Mouse (Mus musculus) MEL (cell line): ENCODE measurements around the gene Engase. TPM values are rescaled to one million over a fixed set of nuclear protein-coding genes. Genes with fewer than 3 reads are reported as not detected.

Source experiments
- DNase-seq: peaks from one replicate; pipeline ENCODE4 v3.0.0; 2011; ENCODE audit warnings: low read depth, low spot score
- H3K27ac ChIP-seq: 2 replicates; pipeline ENCODE4 v1.5.1; 2012; ENCODE audit warnings: low read depth, mild to moderate bottlenecking, control low read depth, low read length, moderate library complexity; ENCODE audit not compliant: control insufficient read depth
- H3K27me3 ChIP-seq, 2 experiments: fragments of 150-350 bp in 1 of 2; sonication (generic) in 1 of 2; 2 replicates each; pipeline ENCODE4 v1.6.1; 2012; ENCODE audit warnings: low read length in 2 of 2, mild to moderate bottlenecking in 2 of 2, improper control_type of control experiment in 1 of 2, moderate library complexity in 1 of 2; ENCODE audit not compliant: insufficient read depth in 2 of 2, control insufficient read depth in 1 of 2
- H3K36me3 ChIP-seq, 2 experiments: 2 replicates each; pipeline ENCODE4 v1.6.1; 2012 to 2014; ENCODE audit warnings: low read length in 2 of 2, improper control_type of control experiment in 1 of 2, inconsistent platforms in 1 of 2, mild to moderate bottlenecking in 1 of 2; ENCODE audit not compliant: insufficient read depth in 2 of 2, control insufficient read depth in 1 of 2
- H3K4me1 ChIP-seq, 2 experiments: fragments of 150-350 bp in 1 of 2; sonication (generic) in 1 of 2; 2 replicates each; pipeline ENCODE4 v1.6.1; 2012; ENCODE audit warnings: low read length in 2 of 2, improper control_type of control experiment in 1 of 2, mild to moderate bottlenecking in 1 of 2; ENCODE audit not compliant: insufficient read depth in 2 of 2, control insufficient read depth in 1 of 2
- H3K4me3 ChIP-seq, 2 experiments: fragments of 150-350 bp in 1 of 2; sonication (generic) in 1 of 2; 2 replicates each; pipeline ENCODE4 v1.5.1; 2012; ENCODE audit warnings: low read depth in 2 of 2, low read length in 2 of 2, mild to moderate bottlenecking in 2 of 2, moderate library complexity in 2 of 2, control low read depth in 1 of 2, improper control_type of control experiment in 1 of 2; ENCODE audit not compliant: control insufficient read depth in 1 of 2, insufficient read depth in 1 of 2
- H3K79me2 ChIP-seq: 2 replicates; pipeline ENCODE4 v1.6.1; 2012; ENCODE audit warnings: mild to moderate bottlenecking, low read length, moderate library complexity; ENCODE audit not compliant: control insufficient read depth, poor library complexity, insufficient read depth
- H3K9ac ChIP-seq: 2 replicates; pipeline ENCODE4 v1.6.1; 2012; ENCODE audit warnings: low read depth, mild to moderate bottlenecking, control low read depth, low read length, moderate library complexity; ENCODE audit not compliant: control insufficient read depth, poor library complexity, severe bottlenecking
- H3K9me3 ChIP-seq: fragments of 150-350 bp; sonication (generic); replicated peaks from 2 replicates; pipeline ENCODE4 v1.6.1; 2012; ENCODE audit warnings: mild to moderate bottlenecking, low read length, improper control_type of control experiment, moderate library complexity; ENCODE audit not compliant: insufficient read depth
- BHLHE40 ChIP-seq: IDR thresholded peaks from 2 replicates; pipeline ENCODE4 v1.6.1; 2012; ENCODE audit warnings: low read depth, mild to moderate bottlenecking, inconsistent platforms, low read length, improper control_type of control experiment, borderline replicate concordance
- CHD2 ChIP-seq: IDR thresholded peaks from 2 replicates; pipeline ENCODE4 v1.6.1; 2011; ENCODE audit warnings: low read length, improper control_type of control experiment
- CTCF ChIP-seq, 3 experiments: IDR thresholded peaks in 2 of 3; conservative IDR thresholded peaks in 1 of 3; 2 replicates each; pipeline ENCODE4 v1.5.1; 2011 to 2012; ENCODE audit warnings: low read length in 3 of 3, low read depth in 2 of 3, mild to moderate bottlenecking in 2 of 3, improper control_type of control experiment in 1 of 3, inconsistent platforms in 1 of 3, mixed read lengths in 1 of 3, moderate library complexity in 1 of 3; ENCODE audit not compliant: control insufficient read depth in 1 of 3, insufficient read depth in 1 of 3, poor library complexity in 1 of 3, severe bottlenecking in 1 of 3
- KAT2A ChIP-seq: conservative IDR thresholded peaks from 2 replicates; pipeline ENCODE4 v1.6.1; 2012; ENCODE audit warnings: low read depth, low read length, improper control_type of control experiment, inconsistent platforms
- MAFK ChIP-seq: IDR thresholded peaks from 2 replicates; pipeline ENCODE4 v1.6.1; 2011; ENCODE audit warnings: low read depth, mild to moderate bottlenecking, low read length, improper control_type of control experiment, borderline replicate concordance
- MAZ ChIP-seq: IDR thresholded peaks from 2 replicates; pipeline ENCODE4 v1.6.1; 2012; ENCODE audit warnings: low read depth, mild to moderate bottlenecking, inconsistent platforms, low read length, improper control_type of control experiment
- MYB ChIP-seq: IDR thresholded peaks from 2 replicates; pipeline ENCODE4 v1.6.1; 2011; ENCODE audit warnings: mild to moderate bottlenecking, low read depth, low read length, improper control_type of control experiment
- NELFE ChIP-seq: IDR thresholded peaks from 2 replicates; pipeline ENCODE4 v1.6.1; 2011; ENCODE audit warnings: low read depth, low read length, improper control_type of control experiment
- NRF1 ChIP-seq: IDR thresholded peaks from 2 replicates; pipeline ENCODE4 v1.6.1; 2014; ENCODE audit warnings: low read depth, mild to moderate bottlenecking, inconsistent platforms, low read length, improper control_type of control experiment, moderate library complexity; ENCODE audit not compliant: poor library complexity, insufficient read depth, severe bottlenecking
- POLR2AphosphoS2 ChIP-seq: IDR thresholded peaks from 2 replicates; pipeline ENCODE4 v1.6.1; 2011; ENCODE audit warnings: low read length, improper control_type of control experiment
- RAD21 ChIP-seq: IDR thresholded peaks from 2 replicates; pipeline ENCODE4 v1.6.1; 2011; ENCODE audit warnings: mild to moderate bottlenecking, low read depth, low read length, improper control_type of control experiment
- RCOR1 ChIP-seq: IDR thresholded peaks from 2 replicates; pipeline ENCODE4 v1.6.1; 2012; ENCODE audit warnings: low read depth, mild to moderate bottlenecking, inconsistent platforms, low read length, improper control_type of control experiment
- SMC3 ChIP-seq: IDR thresholded peaks from 2 replicates; pipeline ENCODE4 v1.6.1; 2011; ENCODE audit warnings: low read depth, low read length, improper control_type of control experiment
- TBP ChIP-seq: IDR thresholded peaks from 2 replicates; pipeline ENCODE4 v1.8.0; 2011; ENCODE audit warnings: low read depth, low read length, improper control_type of control experiment
- USF2 ChIP-seq, 2 experiments: IDR thresholded peaks; 2 replicates each; pipeline ENCODE4 v1.6.1; 2011 to 2012; ENCODE audit warnings: improper control_type of control experiment in 2 of 2, low read length in 2 of 2, borderline replicate concordance in 1 of 2, inconsistent platforms in 1 of 2, low read depth in 1 of 2, mild to moderate bottlenecking in 1 of 2; ENCODE audit not compliant: insufficient read depth in 1 of 2
- ZC3H11A ChIP-seq: IDR thresholded peaks from 2 replicates; pipeline ENCODE4 v1.6.1; 2012; ENCODE audit warnings: low read depth, mild to moderate bottlenecking, inconsistent platforms, low read length, improper control_type of control experiment
- ZKSCAN1 ChIP-seq: IDR thresholded peaks from 2 replicates; pipeline ENCODE4 v1.6.1; 2012; ENCODE audit warnings: low read depth, mild to moderate bottlenecking, inconsistent platforms, low read length, improper control_type of control experiment, moderate library complexity
- polyA plus RNA-seq, 2 experiments: library from polyadenylated mRNA; stranded (reverse) in 1 of 2; unstranded in 1 of 2; fragments of >175 nt in 1 of 2; fragments of >200 nt in 1 of 2; gene quantifications; 2 replicates each; pipeline versions ENCODE4 v1.2.1 to v1.2.4; 2012; ENCODE audit warnings: low replicate concordance in 2 of 2, low read depth in 1 of 2; ENCODE audit not compliant: insufficient read length in 2 of 2, insufficient read depth in 1 of 2, missing spikeins in 1 of 2
- total RNA-seq: library from RNA; depleted of rRNA; stranded (reverse); fragments of 300-350 nt; gene quantifications from 2 replicates; pipeline ENCODE4 v1.2.3, GENCODE M21; 2012

Gene Engase
- total and polyA plus RNA-seq, 3 experiments: 15.3 to 23.5 TPM; not detected in 1

GRCm38 (mm10) chr11:118491230-118491629, 14.6 kb downstream of the Engase start:
- no peaks in the 10 kb centered on the region; a peak in 1 of 4 replicates for H3K27me3 ChIP-seq
- no peak overlapping the region for H3K9ac ChIP-seq
- H3K36me3 ChIP-seq: no peaks in the 10 kb centered on the region
- no peaks in the 10 kb centered on the region for H3K9me3 ChIP-seq
- TF ChIP-seq MAZ (no peak), POLR2AphosphoS2 (no peak), RAD21 (no peak), KAT2A (no peak), NRF1 (no peak), ZKSCAN1 (no peak), TBP (no peak), SMC3 (no peak), MYB (no peak), MAFK (no peak), CTCF (IDR thresholded peaks at IDR 0.05 in 2 of 3, conservative IDR thresholded peaks at IDR 0.05 in 1 of 3; ENCODE audit: control insufficient read depth in 1 of 3, insufficient read depth in 1 of 3, low read depth in 2 of 3, low read length in 3 of 3, poor library complexity in 1 of 3, severe bottlenecking in 1 of 3) (no peak), ZC3H11A (no peak), NELFE (no peak), CHD2 (no peak), USF2 (IDR thresholded peaks at IDR 0.05; ENCODE audit: borderline replicate concordance in 1 of 2, insufficient read depth in 1 of 2, low read depth in 1 of 2, low read length in 2 of 2) (no peak)
- TF ChIP-seq, all 39 proteins: peak for 0
- DNase-seq: no peak
- H3K4me1 ChIP-seq: no peaks in the 10 kb centered on the region
- H3K27ac ChIP-seq: no peak overlapping the region
- no peak overlapping the region for H3K4me3 ChIP-seq
- no peaks in the 10 kb centered on the region for H3K79me2 ChIP-seq

- H3K27ac ChIP-seq: no peak overlapping the region
- no peaks in the 10 kb centered on the region for H3K9me3 ChIP-seq
- no peaks in the 10 kb centered on the region for H3K79me2 ChIP-seq
- no peak for DNase-seq
- no peaks in the 10 kb centered on the region; a peak in 1 of 4 replicates for H3K27me3 ChIP-seq
- H3K36me3 ChIP-seq: no peaks in the 10 kb centered on the region
- H3K4me1 ChIP-seq: no peaks in the 10 kb centered on the region
- no peak overlapping the region for H3K4me3 ChIP-seq
- TF ChIP-seq RCOR1: no peak
- no peak for TF ChIP-seq RAD21
- no peak for TF ChIP-seq MAZ
- no peak for TF ChIP-seq BHLHE40
- TF ChIP-seq SMC3: no peak
- H3K9ac ChIP-seq: no peak overlapping the region
Observed at GRCm38 (mm10) chr11:118493458-118493857, 16.8 kb downstream of the Engase start.
